Comparison of ENCODE assay signal across 8 mouse cellular contexts in genomic region chr6:85511286-85512055, GRCm38 (mm10). TPM values are rescaled to one million over a fixed set of nuclear protein-coding genes. Genes with fewer than 3 reads are reported as not detected.
DNase-seq lines count a peak whose midpoint lies in the region; ATAC-seq and TF ChIP-seq lines count a peak whose summit lies in the region.

No protein-coding gene starts in this region.

- under 1% methylated on average over 88 of the region's 88 CpGs for WGBS in heart, embryonic 12.5 days
- under 1% methylated on average over 81 of the region's 88 CpGs for WGBS in liver, postnatal 0 days (ENCODE audit: insufficient replicate concordance)
- under 1% methylated on average over 88 of the region's 88 CpGs for WGBS in neural tube, embryonic 13.5 days

- peak; percentile 43 for DNase-seq in cerebellum, adult 11-12 months
- DNase-seq in embryo, embryonic 10 days (ENCODE audit: low spot score), result peak; percentile 67
- peak; percentile 16 for DNase-seq in kidney, adult 9 months
- peak; percentile 58 for DNase-seq in liver, postnatal 0 days
- DNase-seq in yolk sac, embryonic 10.5 days (ENCODE audit: low spot score), result peak; percentile 36

- TF ChIP-seq EP300 in liver, postnatal 0 days (IDR thresholded peaks at IDR 0.05; ENCODE audit: low read depth), result no peak

- TF ChIP-seq CTCF in liver, postnatal 0 days (IDR thresholded peaks at IDR 0.05; ENCODE audit: low read depth), result no peak

- ATAC-seq in cerebellum, adult (ENCODE audit: insufficient number of reproducible peaks, low FRiP score, low TSS enrichment), result no peak
- no peak for ATAC-seq in heart, embryonic 12.5 days (ENCODE audit: insufficient number of reproducible peaks, low FRiP score)
- ATAC-seq in liver, postnatal 0 days, result no peak
- no peak for ATAC-seq in neural tube, embryonic 13.5 days (ENCODE audit: low read depth)

- peaks cover 94% of the 10 kb centered on the region for H3K27me3 ChIP-seq in heart, embryonic 12.5 days (replicated peaks)
- peaks cover 61% of the 10 kb centered on the region for H3K27me3 ChIP-seq in liver, postnatal 0 days (ENCODE audit: insufficient read depth, low read length)
- H3K27me3 ChIP-seq in neural tube, embryonic 13.5 days, result peaks cover 95% of the 10 kb centered on the region

- H3K4me2 ChIP-seq in heart, embryonic 12.5 days, result peak overlapping the region; percentile 83
- H3K4me2 ChIP-seq in liver, postnatal 0 days (ENCODE audit: low read depth, low read length), result no peak overlapping the region
- peak overlapping the region; percentile 69 for H3K4me2 ChIP-seq in neural tube, embryonic 13.5 days

- no peak overlapping the region for H3K27ac ChIP-seq in heart, embryonic 12.5 days (ENCODE audit: poor library complexity, severe bottlenecking)
- no peak overlapping the region for H3K27ac ChIP-seq in liver, postnatal 0 days (ENCODE audit: low read depth)
- H3K27ac ChIP-seq in neural tube, embryonic 13.5 days (replicated peaks), result no peak overlapping the region

- no peaks in the 10 kb centered on the region for H3K9me3 ChIP-seq in heart, embryonic 12.5 days (replicated peaks)
- no peaks in the 10 kb centered on the region for H3K9me3 ChIP-seq in liver, postnatal 0 days (ENCODE audit: low read length)
- no peaks in the 10 kb centered on the region for H3K9me3 ChIP-seq in neural tube, embryonic 13.5 days

- no peak overlapping the region for H3K9ac ChIP-seq in heart, embryonic 12.5 days
- no peak overlapping the region for H3K9ac ChIP-seq in liver, postnatal 0 days (replicated peaks)
- peak overlapping the region; percentile 43 for H3K9ac ChIP-seq in neural tube, embryonic 13.5 days

- peak overlapping the region; percentile 51 for H3K4me3 ChIP-seq in heart, embryonic 12.5 days
- H3K4me3 ChIP-seq in liver, postnatal 0 days (ENCODE audit: low read depth, low read length), result no peak overlapping the region
- H3K4me3 ChIP-seq in neural tube, embryonic 13.5 days, result peak overlapping the region; percentile 37

- peaks cover 21% of the 10 kb centered on the region for H3K4me1 ChIP-seq in heart, embryonic 12.5 days (replicated peaks)
- H3K4me1 ChIP-seq in liver, postnatal 0 days (ENCODE audit: insufficient read depth), result peaks cover 7% of the 10 kb centered on the region; the same call in 1 of the 2 replicates
- H3K4me1 ChIP-seq in neural tube, embryonic 13.5 days (replicated peaks), result peaks cover 31% of the 10 kb centered on the region

- no peaks in the 10 kb centered on the region for H3K36me3 ChIP-seq in heart, embryonic 12.5 days
- no peaks in the 10 kb centered on the region for H3K36me3 ChIP-seq in liver, postnatal 0 days (replicated peaks; ENCODE audit: insufficient read depth, low read length)
- H3K36me3 ChIP-seq in neural tube, embryonic 13.5 days, result no peaks in the 10 kb centered on the region

RNA-seq across cellular contexts. Expression of gene Egr4, which starts 1.9 kb away (rescaled TPM):
- 0.12 TPM in 1 of 2 replicates, not detected in the other for polyA plus RNA-seq in heart, embryonic 12.5 days (2016; fragmentation: Nextera tagmentation; extraction: Ambion mirVana)
- polyA plus RNA-seq in liver, postnatal 0 days (2015; fragmentation: Nextera tagmentation; extraction: Ambion mirVana), result not detected in 2 replicates
- not detected in 2 replicates for polyA plus RNA-seq in neural tube, embryonic 13.5 days (2015; fragmentation: Nextera tagmentation; extraction: Ambion mirVana)

RNA-seq across cellular contexts. Expression of gene Fbxo41, which starts 8.7 kb away (rescaled TPM):
- polyA plus RNA-seq in heart, embryonic 12.5 days (2016; fragmentation: Nextera tagmentation; extraction: Ambion mirVana), result 0.03 and 0.06 TPM in 2 replicates
- not detected in 2 replicates for polyA plus RNA-seq in liver, postnatal 0 days (2015; fragmentation: Nextera tagmentation; extraction: Ambion mirVana)
- polyA plus RNA-seq in neural tube, embryonic 13.5 days (2015; fragmentation: Nextera tagmentation; extraction: Ambion mirVana), result 4.8 TPM in 2 replicates

RNA-seq across cellular contexts. Expression of gene Pradc1, which starts 59.7 kb away (rescaled TPM):
- polyA plus RNA-seq in heart, embryonic 12.5 days (2016; fragmentation: Nextera tagmentation; extraction: Ambion mirVana), result 35.5 and 37.1 TPM in 2 replicates
- 16.6 and 17.2 TPM in 2 replicates for polyA plus RNA-seq in liver, postnatal 0 days (2015; fragmentation: Nextera tagmentation; extraction: Ambion mirVana)
- polyA plus RNA-seq in neural tube, embryonic 13.5 days (2015; fragmentation: Nextera tagmentation; extraction: Ambion mirVana), result 24.4 and 25.0 TPM in 2 replicates

Comparison
In these comparisons a context has a peak if more than half of its experiments do, and no peak if none do; other contexts are left out.
1. DNase-seq: peak in every context shown above with its lines; median percentile 67 in embryo, embryonic 10 days; 58 in liver, postnatal 0 days; 43 in cerebellum, adult 11-12 months; 36 in yolk sac, embryonic 10.5 days; 16 in kidney, adult 9 months.